Mouse (Mus musculus) intestine, embryonic 14.5 days (tissue): ENCODE measurements around the gene Hspa1a. TPM values are rescaled to one million over a fixed set of nuclear protein-coding genes. Genes with fewer than 3 reads are reported as not detected.
"Not testable (repeated sequence)": the region's sequence is repeated elsewhere in the genome, so short reads cannot be mapped to it uniquely, and the experiment has no call there.

Experiments used
- ATAC-seq: fragments of 200-750 bp; cut with Nextera tagmentation; replicated peaks from 2 replicates; pipeline ENCODE4 v1.8.0; 2017; ENCODE audit warnings: low read depth, moderate number of reproducible peaks, moderate TSS enrichment, moderate library complexity; ENCODE audit not compliant: low FRiP score, low TSS enrichment
- DNase-seq: peaks from one replicate; pipeline ENCODE4 v3.0.0-alpha.2; 2018; ENCODE audit warnings: low spot score
- H3K27ac ChIP-seq: fragments of 300-500 bp; sonication (generic); 2 replicates; pipeline ENCODE4 v1.5.1; 2014; ENCODE audit warnings: low read depth, mild to moderate bottlenecking, control low read depth
- H3K27me3 ChIP-seq: fragments of 300-500 bp; sonication (generic); replicated peaks from 2 replicates; pipeline ENCODE4 v1.6.1; 2014; ENCODE audit warnings: low read length, control low read depth; ENCODE audit not compliant: control insufficient read depth, insufficient read depth
- H3K36me3 ChIP-seq: fragments of 300-500 bp; sonication (generic); 2 replicates; pipeline ENCODE4 v1.6.1; 2014; ENCODE audit warnings: low read length, control low read depth; ENCODE audit not compliant: control insufficient read depth, insufficient read depth
- H3K4me1 ChIP-seq: fragments of 300-500 bp; sonication (generic); replicated peaks from 2 replicates; pipeline ENCODE4 v1.6.1; 2014; ENCODE audit warnings: low read length, control low read depth, mixed read lengths; ENCODE audit not compliant: control insufficient read depth, insufficient read depth
- H3K4me2 ChIP-seq: fragments of 300-500 bp; sonication (generic); 2 replicates; pipeline ENCODE4 v1.6.1; 2014; ENCODE audit warnings: low read length
- H3K4me3 ChIP-seq: fragments of 300-500 bp; sonication (generic); 2 replicates; pipeline ENCODE4 v1.5.1; 2014; ENCODE audit warnings: low read depth, low read length, control low read depth, mixed read lengths
- H3K9ac ChIP-seq: fragments of 300-500 bp; sonication (generic); 2 replicates; pipeline ENCODE4 v1.6.1; 2014; ENCODE audit warnings: mild to moderate bottlenecking, low read length
- H3K9me3 ChIP-seq: fragments of 300-500 bp; sonication (generic); 2 replicates; pipeline ENCODE4 v1.6.1; 2016; ENCODE audit warnings: low read length, control low read depth; ENCODE audit not compliant: control insufficient read depth
- WGBS: fragments of 180-500 bp; shearing (Covaris S2); extraction: QIAGEN DNeasy Blood & Tissue Kit; methylation state at CpG from one replicate; pipeline ENCODE4 v1.1.7; 2014; 5-methylcytosine and 5-hydroxymethylcytosine counted together
- polyA plus RNA-seq: library from polyadenylated mRNA; unstranded; fragments of >200 nt; fragmentation: Nextera tagmentation; extraction: Ambion mirVana; gene quantifications from 2 replicates; pipeline ENCODE4 v1.2.1, GENCODE M21; 2014

Hspa1a gene
- polyA plus RNA-seq, 1 experiment from 2014 or later = 3.5 TPM

GRCm38 (mm10) chr17:35015296-35015695 is 43.3 kb upstream of the Hspa1a start:
- no peaks in the 10 kb centered on the region for H3K27me3 ChIP-seq
- no peaks in the 10 kb centered on the region for H3K4me1 ChIP-seq
- H3K9ac ChIP-seq = no peak overlapping the region
- no peak overlapping the region for H3K4me2 ChIP-seq
- DNase-seq = no peak
- H3K9me3 ChIP-seq = no peaks in the 10 kb centered on the region
- no peak overlapping the region for H3K4me3 ChIP-seq
- WGBS = 94% methylated on average over 16 of the region's 16 CpGs
- H3K36me3 ChIP-seq = peaks cover 68% of the 10 kb centered on the region
- H3K27ac ChIP-seq = no peak overlapping the region
- no peak for ATAC-seq

GRCm38 (mm10) chr17:35013221-35013620 is 41.3 kb upstream of the Hspa1a start:
- no peak overlapping the region for H3K4me3 ChIP-seq
- no peaks in the 10 kb centered on the region for H3K4me1 ChIP-seq
- no peak overlapping the region for H3K9ac ChIP-seq
- H3K27me3 ChIP-seq = no peaks in the 10 kb centered on the region
- 0 out of 2 replicates have a peak, but pooled peaks have one; percentile 20 for ATAC-seq
- H3K27ac ChIP-seq = no peak overlapping the region
- H3K36me3 ChIP-seq = peaks cover 89% of the 10 kb centered on the region
- no peaks in the 10 kb centered on the region for H3K9me3 ChIP-seq
- WGBS = 78% methylated on average over 6 of the region's 6 CpGs
- H3K4me2 ChIP-seq = no peak overlapping the region
- no peak for DNase-seq

GRCm38 (mm10) chr17:35012430-35012829 is 40.5 kb upstream of the Hspa1a start:
- no peaks in the 10 kb centered on the region for H3K9me3 ChIP-seq
- H3K27ac ChIP-seq = no peak overlapping the region
- H3K4me2 ChIP-seq = no peak overlapping the region
- ATAC-seq = no peak
- DNase-seq = no peak
- no peaks in the 10 kb centered on the region for H3K4me1 ChIP-seq
- no peak overlapping the region for H3K9ac ChIP-seq
- 87% methylated on average over 13 of the region's 13 CpGs for WGBS
- H3K36me3 ChIP-seq = peaks cover 97% of the 10 kb centered on the region
- H3K4me3 ChIP-seq = no peak overlapping the region
- no peaks in the 10 kb centered on the region for H3K27me3 ChIP-seq

GRCm38 (mm10) chr17:35011440-35011839 is 39.5 kb upstream of the Hspa1a start:
- Histone ChIP-seq H3K36me3 (peaks cover 99% of the 10 kb centered on the region), H3K9ac (no peak overlapping the region), H3K4me1 (no peaks in the 10 kb centered on the region), H3K9me3 (no peaks in the 10 kb centered on the region), H3K27ac (no peak overlapping the region), H3K4me2 (no peak overlapping the region), H3K27me3 (no peaks in the 10 kb centered on the region), H3K4me3 (no peak overlapping the region)
- ATAC-seq (no peak), DNase-seq (no peak)
- 93% methylated on average over 8 of the region's 8 CpGs for WGBS

- H3K27ac ChIP-seq = no peak overlapping the region
- H3K4me1 ChIP-seq = no peaks in the 10 kb centered on the region
- H3K4me3 ChIP-seq = no peak overlapping the region
- H3K4me2 ChIP-seq = no peak overlapping the region
- no peaks in the 10 kb centered on the region for H3K9me3 ChIP-seq
- H3K9ac ChIP-seq = no peak overlapping the region
- 87% methylated on average over 7 of the region's 7 CpGs for WGBS
- DNase-seq (no peak), ATAC-seq (no peak)
- no peaks in the 10 kb centered on the region for H3K27me3 ChIP-seq
- peaks cover 98% of the 10 kb centered on the region for H3K36me3 ChIP-seq
These were observed 37.6 kb upstream of the Hspa1a start for GRCm38 (mm10) chr17:35009586-35009985.

- no peak for DNase-seq
- H3K9me3 ChIP-seq = no peaks in the 10 kb centered on the region
- H3K4me3 ChIP-seq = no peak overlapping the region
- H3K4me1 ChIP-seq = peaks cover 10% of the 10 kb centered on the region
- no peak overlapping the region for H3K9ac ChIP-seq
- no peak overlapping the region for H3K27ac ChIP-seq
- no peak for ATAC-seq
- no peaks in the 10 kb centered on the region for H3K27me3 ChIP-seq
- no peak overlapping the region for H3K4me2 ChIP-seq
- peaks cover 84% of the 10 kb centered on the region for H3K36me3 ChIP-seq
- WGBS = 93% methylated on average over 7 of the region's 7 CpGs
These were observed 35.5 kb upstream of the Hspa1a start for GRCm38 (mm10) chr17:35007387-35007991.

- H3K4me3 ChIP-seq, H3K9ac ChIP-seq, DNase-seq, ATAC-seq, H3K27me3 ChIP-seq, H3K9me3 ChIP-seq, H3K4me2 ChIP-seq, H3K27ac ChIP-seq: not testable (repeated sequence)
- peaks cover 68% of the 10 kb centered on the region for H3K36me3 ChIP-seq
- WGBS = 93% methylated on average over 4 of the region's 5 CpGs
- peaks cover 15% of the 10 kb centered on the region for H3K4me1 ChIP-seq
These were observed 33.9 kb upstream of the Hspa1a start for GRCm38 (mm10) chr17:35005902-35006301.

- Histone ChIP-seq H3K27me3 (no peaks in the 10 kb centered on the region), H3K36me3 (peaks cover 60% of the 10 kb centered on the region), H3K4me2 (no peak overlapping the region), H3K9ac (no peak overlapping the region), H3K4me3 (no peak overlapping the region), H3K27ac (no peak overlapping the region), H3K9me3 (no peaks in the 10 kb centered on the region), H3K4me1 (peaks cover 15% of the 10 kb centered on the region)
- DNase-seq = no peak
- ATAC-seq = no peak
- 96% methylated on average over 9 of the region's 10 CpGs for WGBS
These were observed 33.2 kb upstream of the Hspa1a start for GRCm38 (mm10) chr17:35005158-35005557.

GRCm38 (mm10) chr17:35004075-35004717 is 32.2 kb upstream of the Hspa1a start:
- Histone ChIP-seq H3K4me3 (no peak overlapping the region), H3K27me3 (no peaks in the 10 kb centered on the region), H3K9ac (no peak overlapping the region), H3K4me2 (no peak overlapping the region), H3K36me3 (peaks cover 51% of the 10 kb centered on the region), H3K4me1 (peaks cover 23% of the 10 kb centered on the region), H3K27ac (no peak overlapping the region), H3K9me3 (no peaks in the 10 kb centered on the region)
- no peak for ATAC-seq
- 96% methylated on average over 17 of the region's 17 CpGs for WGBS
- no peak for DNase-seq
